Mouse (Mus musculus): ENCODE data around the gene Syn3. TPM values are rescaled to one million over a fixed set of nuclear protein-coding genes. Genes with fewer than 3 reads are reported as not detected.

Syn3 gene
- total RNA-seq, 2 experiments from 2014 or later: 0.62 TPM; not detected in 1

DNA sequence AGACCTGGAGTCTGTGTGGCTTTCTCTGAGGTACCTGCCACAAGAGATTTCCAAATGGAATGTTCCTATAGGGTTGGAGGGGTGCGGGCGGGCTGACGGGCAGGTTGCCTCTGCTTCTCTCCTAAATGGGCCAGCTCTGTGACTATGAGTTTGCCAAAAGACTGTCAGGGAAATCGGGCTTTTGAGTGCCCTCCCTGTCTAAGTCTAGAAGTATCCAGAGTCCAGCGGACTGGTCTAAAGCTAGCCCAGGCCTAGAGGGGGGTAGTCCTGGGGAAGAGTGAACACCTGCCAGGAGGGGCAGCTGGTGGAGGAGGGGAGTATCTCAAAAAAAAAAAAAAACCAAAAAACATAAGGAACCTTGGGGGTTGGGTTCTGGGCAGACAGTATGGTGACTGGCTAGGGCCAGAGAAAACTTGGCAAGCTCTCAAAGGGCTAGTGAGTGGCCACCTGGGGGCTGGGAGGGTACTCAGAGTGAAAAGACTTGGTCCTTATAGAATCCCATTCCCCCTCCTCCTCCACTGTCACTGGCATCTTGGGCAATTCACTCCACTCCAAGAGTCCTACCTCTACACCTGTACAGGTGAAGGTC is 180.1 kb downstream of the Syn3 start:
- no peak for ATAC-seq (replicated peaks; ENCODE audit: poor library complexity)

DNA sequence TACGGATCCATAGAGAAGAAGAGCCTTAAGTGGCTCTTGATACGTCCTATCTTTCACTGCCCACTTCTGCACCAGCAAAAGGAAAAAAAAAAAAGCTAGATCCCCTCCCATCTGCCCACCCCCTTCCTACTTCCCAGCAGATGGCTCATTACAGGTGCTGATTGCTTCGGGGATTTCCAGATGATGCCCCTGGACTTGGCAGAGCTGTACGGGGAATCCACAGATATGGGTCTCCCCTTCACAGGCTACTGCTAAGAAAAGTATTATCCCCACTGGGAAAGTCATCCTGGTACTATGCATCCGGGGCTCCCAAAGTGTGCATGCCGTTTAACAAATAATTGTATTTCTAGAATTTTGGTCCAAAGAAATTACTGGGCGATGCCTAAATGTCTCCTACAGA is 181.1 kb downstream of the Syn3 start:
- ATAC-seq (replicated peaks; ENCODE audit: poor library complexity): no peak

DNA sequence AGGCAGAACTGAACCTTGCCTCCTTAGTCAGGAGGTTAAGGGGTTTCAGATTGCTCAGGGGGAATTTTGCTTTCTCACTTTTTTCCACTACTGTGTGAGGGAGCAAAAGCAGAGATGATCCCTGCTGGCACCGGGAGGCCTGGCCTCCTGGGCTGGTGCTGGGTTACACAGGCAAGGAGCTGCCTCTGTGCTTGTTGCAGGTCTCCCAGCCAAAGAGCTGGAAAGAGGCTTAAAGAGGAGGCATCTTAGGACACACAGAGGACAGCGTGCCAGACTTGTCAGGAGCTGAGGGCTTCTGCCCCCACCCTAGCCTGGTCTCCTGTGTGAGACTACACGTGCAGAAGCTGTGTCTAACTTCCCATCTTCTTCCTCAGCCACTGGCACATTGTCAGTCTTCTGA is 183.2 kb downstream of the Syn3 start:
- no peak for ATAC-seq (replicated peaks; ENCODE audit: poor library complexity)

DNA sequence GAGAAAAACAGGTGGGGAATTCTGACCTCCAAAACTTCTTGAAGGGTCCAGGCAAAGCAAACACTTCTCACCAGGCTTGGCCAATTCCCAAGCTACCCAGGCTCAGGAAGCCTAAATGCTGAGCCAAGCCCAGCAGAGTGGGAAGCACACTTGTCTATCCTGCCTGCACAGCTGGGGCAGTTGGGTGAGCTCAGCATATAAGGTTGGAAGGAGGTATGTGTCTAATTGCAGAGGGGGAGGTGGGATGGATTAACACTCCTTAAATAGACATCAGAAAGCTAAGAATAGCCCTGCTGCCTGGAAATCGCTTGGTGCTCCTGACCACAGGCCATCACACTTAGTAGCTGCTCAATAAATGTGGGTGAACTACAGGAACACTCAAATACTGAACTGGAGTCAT is 185.2 kb downstream of the Syn3 start:
- ATAC-seq (replicated peaks; ENCODE audit: poor library complexity): no peak

DNA sequence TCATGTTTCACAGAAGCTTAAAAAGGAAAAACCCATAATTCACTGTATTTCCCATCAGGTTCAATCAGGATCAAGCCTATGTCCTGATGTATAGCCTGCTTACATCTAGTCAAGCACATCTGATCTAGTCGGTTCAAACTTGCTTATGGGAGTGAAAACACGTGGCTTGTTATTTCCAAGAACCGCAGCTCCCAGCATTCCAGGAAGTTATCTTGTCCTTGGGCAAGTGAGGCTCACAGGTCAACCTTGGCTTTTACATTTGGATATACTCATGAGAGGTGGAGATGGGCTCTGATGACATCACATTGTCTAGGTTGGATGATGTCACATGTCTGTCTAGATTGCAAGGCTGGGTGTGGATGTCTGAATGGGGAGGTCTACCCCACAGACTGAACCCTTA is 185.7 kb downstream of the Syn3 start:
- ATAC-seq (replicated peaks; ENCODE audit: poor library complexity): no peak

DNA sequence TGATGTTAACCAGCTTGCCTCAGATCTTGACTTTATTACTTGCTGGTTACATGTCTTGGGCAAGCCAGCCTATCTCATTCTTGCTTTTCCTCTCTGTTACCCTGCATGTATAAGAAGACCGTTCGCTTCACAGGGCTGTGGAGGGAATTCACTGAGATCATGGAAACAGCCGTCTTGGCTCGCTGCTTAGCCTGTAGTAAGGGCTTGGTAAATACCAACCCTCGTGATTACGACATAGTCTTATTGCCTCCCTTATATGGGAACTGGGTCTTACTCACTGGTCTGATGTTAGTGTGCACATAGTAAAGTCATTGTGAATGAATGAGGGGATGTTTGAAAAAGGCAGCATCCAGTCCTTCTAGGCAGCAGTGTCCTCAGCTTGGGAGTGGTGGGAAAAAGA is 188.2 kb downstream of the Syn3 start:
- ATAC-seq (replicated peaks; ENCODE audit: poor library complexity): peak; percentile 87

DNA sequence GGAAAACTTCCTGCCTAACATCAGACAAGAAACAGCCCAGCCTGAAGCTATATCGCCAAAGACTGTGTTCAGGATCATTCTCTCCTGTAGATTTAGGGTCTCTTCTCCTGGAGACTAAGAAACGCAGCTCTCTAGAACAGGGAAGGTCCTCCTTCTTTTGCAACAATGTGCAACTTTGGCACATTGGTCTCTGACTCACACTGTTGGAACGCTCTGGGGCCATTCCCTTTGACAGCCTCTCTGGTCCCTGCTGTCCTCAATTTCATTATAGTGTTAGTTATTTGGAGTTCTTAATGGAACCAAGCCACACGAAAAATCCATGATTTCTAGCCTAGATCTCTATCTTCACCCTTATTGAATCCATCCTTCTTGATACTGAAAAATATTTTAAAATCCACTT is 191.5 kb downstream of the Syn3 start:
- ATAC-seq (replicated peaks; ENCODE audit: poor library complexity): no peak

DNA sequence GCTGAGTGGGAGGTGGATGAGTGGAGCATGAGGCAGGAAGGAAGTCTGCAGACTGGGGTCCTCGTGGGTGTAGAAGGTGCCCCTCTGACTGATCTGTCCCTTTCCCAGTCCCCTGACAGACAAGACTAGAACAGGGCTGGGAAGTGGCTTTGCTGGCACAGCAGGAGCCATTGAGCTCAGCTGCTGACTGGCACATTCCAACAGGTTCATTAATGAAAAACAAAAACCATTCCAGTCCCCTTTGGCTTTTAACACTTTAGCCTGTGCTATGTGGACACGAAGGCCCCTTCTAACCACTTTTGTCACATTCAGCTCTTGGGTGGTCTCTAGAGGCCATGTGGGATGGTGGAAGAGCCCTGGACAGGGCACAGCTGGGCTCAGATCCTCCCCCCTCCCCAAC is 194.1 kb downstream of the Syn3 start:
- ATAC-seq (replicated peaks; ENCODE audit: poor library complexity): no peak

DNA sequence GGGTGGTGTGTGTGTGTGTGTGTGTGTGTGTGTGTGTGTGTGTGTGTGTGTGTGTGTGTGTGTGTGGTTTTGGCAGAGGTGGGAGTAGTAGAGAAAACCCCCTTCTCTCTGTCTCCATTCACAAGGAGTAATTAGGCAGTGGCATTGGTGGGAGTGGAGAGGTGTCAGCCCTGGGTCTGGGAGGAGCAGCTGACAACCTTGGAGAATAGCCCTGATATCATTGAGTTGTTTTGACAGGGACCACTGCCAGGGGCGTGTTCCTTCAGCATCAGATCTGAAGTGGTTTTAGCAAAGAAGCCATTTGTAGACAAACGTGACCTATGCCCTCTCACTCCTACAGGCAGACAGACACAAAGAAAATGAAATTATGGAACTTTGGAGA is 195.2 kb downstream of the Syn3 start:
- no peak for ATAC-seq (replicated peaks; ENCODE audit: poor library complexity)

DNA sequence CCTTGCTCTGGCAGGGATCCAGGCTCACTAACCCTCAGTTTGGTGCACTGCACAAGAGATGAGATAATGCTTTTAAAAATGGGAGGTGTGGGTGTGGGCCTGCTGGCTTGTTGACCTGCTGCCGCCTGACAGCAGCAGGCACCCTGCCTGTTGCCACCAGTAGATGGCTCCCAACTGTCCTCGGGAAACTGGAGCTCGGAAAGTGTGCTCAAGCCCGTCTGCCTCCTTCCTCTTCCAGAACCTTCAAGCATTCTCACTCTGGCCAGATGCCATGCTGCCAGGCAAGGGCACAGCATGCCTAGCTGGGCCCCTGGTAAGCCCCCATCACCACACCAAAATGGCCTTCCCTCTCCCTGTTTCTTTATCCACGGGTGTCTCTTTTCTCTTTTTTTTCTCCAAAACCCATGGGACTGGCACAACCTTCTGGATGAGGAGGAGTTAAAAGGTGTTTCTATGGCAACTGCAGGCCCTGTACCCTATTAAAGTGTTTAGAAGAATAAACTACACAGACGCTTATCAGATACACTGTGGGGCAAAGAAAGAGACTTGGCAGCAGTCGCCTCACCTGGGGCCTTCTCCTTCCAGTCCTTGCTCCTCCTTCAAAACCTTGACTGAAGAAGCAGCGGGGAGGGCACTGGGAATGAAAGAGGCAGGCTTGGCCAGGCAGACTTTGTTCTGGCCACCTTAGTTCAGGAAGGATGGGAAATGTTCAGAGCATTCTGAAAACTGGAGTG is 195.8 kb downstream of the Syn3 start:
- peak; percentile 92 for ATAC-seq (replicated peaks; ENCODE audit: poor library complexity)

DNA sequence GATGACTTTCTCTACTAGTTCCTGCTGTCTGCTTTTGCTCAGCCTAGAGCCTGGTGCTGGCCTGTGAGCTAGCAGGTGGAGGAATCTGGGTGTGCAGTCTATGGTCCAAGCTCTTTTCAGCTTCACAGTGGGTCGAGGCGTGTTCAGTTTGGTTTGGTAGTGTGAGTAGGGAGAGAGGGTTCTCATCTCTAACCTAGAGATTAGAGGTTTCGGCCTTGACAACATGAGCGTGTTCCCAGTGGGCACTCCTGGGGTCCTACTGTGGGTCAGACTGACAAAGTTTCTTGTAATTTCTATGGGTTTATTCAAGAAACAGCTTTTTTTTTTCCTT is 196.4 kb downstream of the Syn3 start:
- ATAC-seq (replicated peaks; ENCODE audit: poor library complexity): no peak

DNA sequence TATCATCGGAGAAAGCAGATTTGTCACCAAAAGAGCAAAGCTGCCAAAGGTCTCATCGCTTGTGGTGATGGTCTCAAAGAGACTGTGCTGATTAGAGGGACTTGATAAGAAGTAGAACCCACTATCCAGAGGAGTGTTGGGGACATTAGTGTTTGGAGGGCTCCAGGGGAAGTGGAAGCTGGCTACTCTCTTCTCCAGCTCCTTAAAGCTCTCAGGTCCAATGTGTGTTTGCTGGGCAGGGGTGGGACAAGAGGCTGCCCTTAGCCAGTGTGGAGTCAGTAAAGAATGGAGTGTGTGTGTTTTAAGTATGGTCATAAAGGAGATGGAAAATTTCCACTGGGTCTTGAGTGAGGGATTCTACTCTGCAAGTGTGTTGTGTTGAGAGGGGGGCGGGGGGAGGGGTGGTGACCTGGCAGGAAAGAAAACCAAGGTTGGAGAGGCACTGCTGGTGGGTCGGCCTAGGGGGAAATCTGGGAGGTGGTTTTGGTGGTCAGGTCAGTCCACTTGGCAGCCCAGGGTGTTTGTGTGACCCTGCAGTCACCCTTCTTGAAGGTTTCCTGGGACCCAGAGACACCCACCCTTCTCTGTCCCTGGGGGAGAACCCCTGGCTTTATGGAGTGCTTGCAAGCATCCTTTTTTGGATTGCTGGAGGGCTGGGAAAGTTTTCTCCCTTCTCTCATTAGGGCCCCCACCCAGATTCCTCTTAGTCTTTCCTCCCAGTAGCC is 196.9 kb downstream of the Syn3 start:
- ATAC-seq (replicated peaks; ENCODE audit: poor library complexity): no peak

DNA sequence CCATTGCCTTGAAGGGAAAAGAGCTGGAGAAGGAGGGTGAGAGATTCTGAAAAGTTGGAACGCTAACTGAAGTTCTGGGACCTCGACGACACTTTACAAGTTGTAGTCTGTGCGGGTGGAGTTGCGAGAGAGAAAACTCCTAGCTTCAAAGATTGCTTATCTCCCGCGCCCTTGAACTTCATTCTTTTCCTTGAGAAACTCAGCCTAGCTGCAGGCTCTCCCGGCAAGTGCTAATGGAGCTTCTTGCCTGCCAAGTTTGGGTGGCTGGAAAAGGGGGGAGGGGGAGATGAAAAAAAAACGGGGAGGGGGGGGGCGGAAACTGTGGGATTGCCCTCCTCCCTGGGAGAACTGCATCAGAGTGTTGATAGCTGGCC is 197.6 kb downstream of the Syn3 start:
- no peak for ATAC-seq (replicated peaks; ENCODE audit: poor library complexity)

DNA sequence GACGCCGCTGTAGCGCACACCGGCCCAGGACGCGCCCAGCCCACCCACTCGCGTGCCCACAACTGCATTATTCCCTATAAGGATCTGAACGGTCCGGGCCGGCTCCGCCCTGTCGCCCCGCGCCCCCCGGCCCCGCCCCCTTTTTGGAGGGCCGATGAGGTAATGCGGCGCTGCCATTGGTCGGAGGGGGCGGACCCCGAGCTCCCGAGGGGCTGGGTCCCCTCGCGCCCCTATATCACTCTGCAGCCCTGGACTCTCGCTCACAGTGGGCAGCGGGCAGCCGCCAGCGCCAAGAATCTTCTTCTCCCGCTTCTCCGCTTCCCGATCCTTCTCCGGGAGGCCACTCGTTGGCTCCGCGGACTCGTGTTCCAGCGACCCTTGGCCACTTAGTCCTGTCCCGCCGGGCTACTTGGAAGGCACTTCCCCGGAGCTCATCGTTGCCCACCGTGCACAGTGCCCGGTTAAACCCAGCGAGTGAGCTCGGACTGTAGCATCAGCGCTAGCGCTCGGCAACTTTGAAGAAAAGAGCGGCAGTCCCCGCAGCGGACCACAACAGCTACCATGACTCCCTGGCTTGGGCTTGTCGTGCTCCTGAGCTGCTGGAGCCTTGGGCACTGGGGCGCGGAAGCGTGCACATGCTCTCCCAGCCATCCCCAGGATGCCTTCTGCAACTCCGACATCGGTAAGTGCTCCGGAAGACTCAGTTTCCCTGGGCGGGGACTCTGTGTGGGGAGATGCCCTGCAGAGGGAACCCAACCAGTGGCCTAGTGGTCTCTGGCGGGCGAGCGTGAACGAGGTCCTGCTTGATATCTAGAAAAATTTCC is 198.2 kb downstream of the Syn3 start, which contains the start of gene Timp3:
TSS of gene Timp3 (plus strand) at position 80 of the 824 bp plus-strand sequence.
- 0 out of 2 replicates have a peak, but pooled peaks have one; percentile 8 for ATAC-seq (replicated peaks; ENCODE audit: poor library complexity)

DNA sequence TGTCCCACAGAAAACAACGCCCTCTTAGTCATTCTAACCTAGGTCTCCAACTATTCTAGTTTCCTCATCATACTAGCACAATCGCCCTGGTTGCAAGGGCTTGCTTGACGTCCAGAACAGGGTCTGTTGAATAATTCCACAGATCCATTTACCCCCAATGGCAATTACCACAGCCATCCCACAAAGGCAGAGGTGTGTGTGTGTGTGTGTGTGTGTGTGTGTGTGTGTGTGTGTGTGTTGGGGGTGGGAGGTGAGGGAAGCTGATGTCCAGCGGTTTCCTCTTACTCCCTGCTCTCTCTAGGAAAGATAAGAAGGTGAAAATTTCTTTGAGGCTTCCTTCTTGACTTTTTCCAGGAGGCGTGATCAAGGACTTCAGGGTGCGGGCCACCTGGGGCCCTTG is 198.9 kb downstream of the Syn3 start:
- ATAC-seq (replicated peaks; ENCODE audit: poor library complexity): no peak

DNA sequence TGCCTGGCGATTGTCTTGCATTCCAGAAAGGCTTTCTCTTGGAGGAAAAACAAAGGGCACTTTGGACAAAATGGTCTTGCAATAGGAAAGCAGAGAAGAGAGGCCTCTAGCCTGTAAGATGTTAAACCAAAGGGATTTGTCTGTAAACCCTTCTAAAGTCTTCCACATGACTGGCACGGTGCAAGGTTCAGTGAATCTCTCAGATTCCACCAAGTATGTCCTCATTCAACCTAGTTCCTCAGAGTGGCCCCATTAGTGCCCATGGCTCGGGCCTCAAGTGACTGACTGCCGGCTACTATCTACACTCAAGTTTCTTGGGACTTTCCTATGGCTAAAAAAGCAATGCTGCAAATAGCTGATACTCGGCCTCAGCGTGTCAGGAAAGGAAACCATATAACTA is 200.4 kb downstream of the Syn3 start:
- no peak for ATAC-seq (replicated peaks; ENCODE audit: poor library complexity)

DNA sequence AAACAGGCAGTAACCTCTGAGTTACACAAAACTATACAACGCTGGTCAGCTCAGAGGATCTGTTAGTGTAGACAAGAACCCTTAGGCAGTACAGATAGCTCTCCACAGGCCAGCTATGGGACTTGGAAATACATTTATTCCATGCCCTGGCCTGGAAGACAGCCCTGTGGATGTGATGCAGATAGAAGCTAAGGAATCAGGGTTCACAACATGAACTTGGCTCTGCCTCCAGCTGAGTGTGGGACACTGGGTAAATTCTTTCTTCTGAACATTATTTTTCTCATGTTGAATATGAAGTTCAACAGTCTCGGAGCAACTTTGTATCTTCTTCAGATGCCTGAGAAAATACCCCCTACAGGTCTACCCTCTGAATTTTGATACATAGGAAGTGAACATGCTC is 201.4 kb downstream of the Syn3 start:
- no peak for ATAC-seq (replicated peaks; ENCODE audit: poor library complexity)

DNA sequence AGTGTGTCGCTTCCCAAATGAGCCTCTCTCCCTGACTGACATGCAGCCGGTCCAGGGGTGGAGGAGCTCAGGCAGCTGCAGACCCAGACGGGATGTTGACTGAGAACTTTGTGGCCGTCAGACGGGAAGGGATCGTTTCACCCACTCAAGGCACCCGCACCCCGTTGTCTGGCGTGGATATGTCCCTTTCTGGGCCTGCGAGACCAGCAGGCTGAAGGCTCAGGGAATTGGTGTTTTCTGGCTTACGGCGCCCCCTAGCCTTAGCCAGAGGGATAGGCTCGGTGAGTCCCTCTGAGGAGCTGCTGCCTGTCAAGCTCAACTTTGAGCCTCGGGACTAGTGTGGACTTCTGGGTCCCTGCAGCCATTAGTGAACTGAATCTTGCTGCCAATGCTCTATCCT is 202.6 kb downstream of the Syn3 start:
- peak; percentile 87 for ATAC-seq (replicated peaks; ENCODE audit: poor library complexity)

DNA sequence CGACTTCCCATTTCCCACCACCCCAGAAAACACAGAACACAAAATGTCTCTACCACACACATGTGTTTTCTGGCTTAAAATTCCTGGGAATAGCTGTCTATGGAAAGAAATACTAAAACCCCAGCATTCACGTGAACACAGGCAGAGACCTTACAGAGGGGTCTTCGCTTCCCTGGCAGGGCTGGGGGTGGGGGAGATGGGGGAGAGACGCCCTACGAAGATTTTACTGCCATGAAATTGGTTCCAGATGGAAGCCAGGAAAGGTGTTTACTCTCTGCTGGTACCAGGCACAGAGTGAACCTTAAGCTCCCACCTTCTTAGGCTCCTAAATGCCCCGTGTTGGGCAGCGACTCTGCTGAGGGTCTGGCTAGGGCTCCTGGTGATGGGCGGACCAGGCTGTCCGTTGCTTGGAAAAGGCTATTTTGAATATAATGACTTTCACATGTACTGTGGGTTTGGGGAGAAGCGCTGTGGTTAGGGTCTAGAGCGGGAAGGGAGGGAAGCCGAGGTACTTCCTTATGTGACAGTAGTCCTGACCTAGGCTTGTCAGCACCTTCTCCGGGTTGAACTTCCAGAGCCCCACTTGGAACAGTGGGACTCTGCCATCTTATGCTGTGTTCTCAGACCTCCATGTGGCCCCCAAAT is 203.1 kb downstream of the Syn3 start:
- ATAC-seq (replicated peaks; ENCODE audit: poor library complexity): peak; percentile 66

DNA sequence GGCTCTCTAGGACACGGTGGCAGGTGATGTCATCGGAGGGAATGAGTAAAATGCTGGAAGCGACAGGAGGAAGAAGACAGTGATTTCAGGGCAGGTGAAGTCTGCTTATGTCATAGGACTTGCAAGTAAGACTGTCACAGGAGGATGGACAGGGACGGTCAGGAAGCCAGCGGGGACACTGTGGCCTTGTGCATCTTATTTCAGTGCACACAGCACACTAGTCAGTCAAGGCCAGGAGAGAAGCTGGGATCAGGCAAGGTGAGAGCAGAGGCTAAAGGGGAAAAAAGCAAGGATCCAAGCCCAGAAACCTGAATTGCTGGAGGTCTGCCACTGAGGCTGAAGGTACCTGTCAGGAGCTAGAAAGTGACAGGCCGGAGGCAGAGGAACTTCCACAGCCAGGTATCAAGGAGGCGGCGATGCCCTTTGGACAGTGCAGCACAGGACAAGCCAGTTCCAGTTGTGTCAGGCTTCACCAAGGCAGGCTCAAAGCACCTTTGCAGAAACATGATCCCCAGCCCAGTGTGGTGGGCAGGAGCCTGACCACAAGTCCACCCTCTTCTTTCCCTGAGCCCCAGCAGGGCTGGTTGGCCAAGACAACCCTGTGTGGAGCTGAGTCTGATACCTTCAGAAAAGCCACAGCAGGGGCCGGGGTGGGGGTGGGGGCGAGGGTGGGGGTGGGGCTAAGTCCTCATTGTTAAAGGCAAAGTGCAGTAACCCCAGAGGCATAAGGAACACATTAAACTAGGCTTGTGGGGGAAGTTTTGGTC is 203.9 kb downstream of the Syn3 start:
- no peak for ATAC-seq (replicated peaks; ENCODE audit: poor library complexity)

Data from megakaryocyte progenitor cell, adult 5-6 weeks (primary cell).